Mouse (Mus musculus) urinary bladder, postnatal 10 days (tissue): ENCODE data around the gene Slc46a2.

Experiments
- DNase-seq: peaks from one replicate; pipeline ENCODE4 v3.0.0; 2022; ENCODE audit warnings: low spot score

Gene Slc46a2

DNA sequence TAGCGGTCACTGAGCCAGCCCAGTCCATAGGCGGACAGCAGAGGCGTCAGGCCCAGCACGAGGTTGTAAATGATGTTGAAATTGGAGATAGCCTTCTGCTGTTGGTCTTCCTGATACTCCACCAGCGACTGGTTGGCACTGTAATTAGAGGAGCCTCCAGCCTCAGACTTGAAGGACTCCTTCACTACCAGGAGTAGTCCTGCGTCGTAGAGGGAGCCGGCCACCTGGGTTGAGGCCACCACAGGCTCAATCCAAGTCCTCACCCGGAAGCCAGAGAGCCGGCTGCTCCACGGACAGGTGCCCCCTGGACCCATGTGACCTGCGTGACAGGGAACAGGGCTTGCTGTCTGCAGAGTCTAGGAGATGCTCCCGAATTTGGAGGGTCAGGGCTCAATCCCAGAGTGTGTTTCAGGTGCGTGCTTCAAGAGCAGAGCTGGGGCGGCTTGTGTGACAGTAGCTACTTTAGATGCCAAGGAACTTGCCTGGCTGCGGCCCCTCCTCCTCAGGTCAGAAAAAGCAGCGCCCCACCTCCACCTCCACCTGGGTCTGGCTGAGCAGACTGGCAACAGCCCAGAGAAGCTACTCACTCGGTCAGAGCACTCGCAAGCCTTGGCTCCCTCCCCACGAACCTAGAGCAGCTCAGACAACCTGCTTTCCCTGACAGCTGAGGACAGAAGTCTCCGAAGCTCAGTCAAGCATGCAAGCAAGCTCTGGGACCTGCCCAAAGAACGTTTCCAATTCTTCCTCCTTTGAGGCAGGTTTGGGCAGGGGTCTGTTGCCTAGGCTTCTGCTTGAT, at the start of gene Slc46a2:
Gene Slc46a2, minus strand, starts transcription at position 449 of the 796 bp plus-strand sequence.
- DNase-seq, result no peak

DNA sequence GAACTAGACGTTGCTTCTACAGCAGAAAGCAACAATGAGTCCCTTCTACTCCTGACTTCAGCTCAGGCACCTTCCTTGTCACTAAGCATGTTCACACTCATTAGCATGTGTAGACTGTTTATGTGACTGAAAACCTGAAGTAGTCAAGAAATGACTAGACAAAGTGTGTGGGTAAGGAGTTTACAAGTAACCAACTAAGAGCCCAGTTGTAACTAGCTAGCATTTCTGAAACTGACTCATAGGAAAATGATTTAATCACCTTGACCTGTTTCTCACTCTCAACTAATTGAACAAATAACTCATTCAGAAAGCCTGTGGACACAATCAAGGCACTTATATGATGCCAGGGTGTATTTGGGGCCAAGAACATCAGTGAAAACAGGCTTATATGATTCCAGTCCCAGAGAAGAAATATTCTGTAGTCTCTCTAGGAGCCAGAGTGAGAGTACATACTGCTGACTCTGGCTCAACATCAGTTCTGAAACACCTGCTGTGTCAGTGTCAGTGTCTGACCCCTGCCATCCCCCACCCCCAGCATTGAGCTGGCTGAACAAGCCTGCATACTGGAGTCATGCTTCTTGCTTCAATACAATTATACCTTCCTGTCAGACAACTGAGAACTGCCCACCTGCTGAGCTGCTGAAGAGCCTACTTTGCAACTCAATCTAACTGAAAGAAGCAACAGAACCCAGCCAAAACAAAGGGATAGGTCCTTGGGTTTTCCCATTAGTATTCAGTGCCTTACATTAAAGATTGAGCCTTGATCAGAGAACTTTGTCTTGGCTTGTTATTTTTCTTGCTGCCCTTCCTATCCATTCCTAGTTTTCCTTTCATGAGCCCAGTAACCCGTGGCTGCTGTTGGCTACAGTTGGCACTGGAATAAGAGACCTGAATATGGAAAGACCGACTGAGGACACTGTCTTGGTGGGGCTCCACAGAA, 48.8 kb upstream of the Slc46a2 start, which contains the start of gene Mup6:
Gene Mup6, plus strand, starts transcription at position 890 of the 940 bp plus-strand sequence.
- no peak for DNase-seq

DNA sequence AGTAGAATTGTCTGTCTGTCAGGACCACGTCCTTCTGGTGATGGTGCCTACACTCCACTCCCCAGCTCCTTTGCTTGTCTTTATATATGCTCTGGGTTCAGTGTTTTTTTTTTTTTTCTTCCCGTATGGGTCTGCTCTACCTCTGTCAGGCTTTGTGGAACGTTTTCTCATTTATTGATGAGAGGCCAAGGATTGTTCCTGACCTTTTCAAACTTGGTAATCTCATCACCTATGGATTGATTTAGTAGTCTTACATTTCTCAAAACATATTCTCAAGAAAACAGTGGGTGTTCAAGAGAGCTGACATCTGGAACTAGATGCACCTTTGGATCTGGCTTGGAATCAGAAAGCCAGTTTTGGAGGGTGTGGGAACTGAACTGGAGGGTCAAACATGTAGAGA, 45.8 kb upstream of the Slc46a2 start, which contains the start of gene Mup4:
Gene Mup4, minus strand, starts transcription at position 101 of the 400 bp plus-strand sequence.
- no peak for DNase-seq

DNA sequence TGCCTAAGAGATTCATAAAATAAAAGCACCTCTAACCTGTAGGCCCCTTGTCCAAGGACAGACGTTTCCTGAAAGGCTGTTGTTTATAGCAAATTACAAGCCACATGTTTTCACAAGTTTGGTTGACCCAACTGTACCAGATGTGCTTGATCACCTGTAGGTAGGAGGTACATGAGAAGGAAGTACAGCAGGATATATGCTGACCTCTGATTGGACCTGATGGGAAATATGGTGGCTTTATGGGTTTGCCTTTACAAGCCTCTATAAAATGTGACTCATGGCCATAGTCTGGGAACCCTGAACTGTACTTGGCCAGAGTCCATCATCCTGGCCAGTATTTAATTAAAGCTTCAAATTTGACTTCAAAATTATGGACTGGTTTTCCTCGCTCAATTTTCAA, 22.7 kb upstream of the Slc46a2 start:
- no peak for DNase-seq

DNA sequence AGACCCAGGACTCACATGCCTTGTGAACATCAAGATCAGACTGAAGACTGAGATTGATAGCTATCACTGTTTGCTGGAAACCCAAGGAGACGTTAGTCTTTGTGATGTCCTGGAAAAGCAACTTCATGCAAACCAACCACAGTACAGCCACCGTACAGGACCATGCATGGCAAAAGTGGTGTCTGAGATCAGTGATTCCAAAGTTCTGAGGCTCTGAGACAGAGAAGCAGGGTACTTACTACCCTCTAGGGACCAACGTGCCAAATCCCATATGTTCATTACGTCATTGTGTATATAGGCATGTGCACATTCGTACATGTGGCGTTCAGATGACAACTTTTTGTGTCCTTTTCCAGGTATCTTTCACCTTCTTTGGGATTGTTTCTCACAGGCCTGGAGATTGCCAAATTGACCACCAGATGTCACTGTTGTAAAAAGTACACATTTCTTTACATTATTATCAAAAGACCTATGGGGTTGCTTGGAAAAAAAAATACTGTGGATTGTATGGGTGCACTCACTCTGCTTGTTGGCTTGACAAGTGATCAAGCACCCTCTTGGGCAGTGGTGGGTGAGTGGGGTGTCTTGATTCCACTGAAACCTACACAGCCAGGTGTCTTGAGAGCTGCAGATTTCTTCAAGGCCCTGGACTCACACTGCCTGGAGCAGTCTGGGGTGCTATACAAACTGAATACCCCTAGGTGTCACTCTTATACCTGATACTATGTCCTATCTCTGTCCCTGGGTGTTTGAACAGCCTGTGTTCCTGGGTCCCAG, 17.8 kb upstream of the Slc46a2 start:
- no peak for DNase-seq

DNA sequence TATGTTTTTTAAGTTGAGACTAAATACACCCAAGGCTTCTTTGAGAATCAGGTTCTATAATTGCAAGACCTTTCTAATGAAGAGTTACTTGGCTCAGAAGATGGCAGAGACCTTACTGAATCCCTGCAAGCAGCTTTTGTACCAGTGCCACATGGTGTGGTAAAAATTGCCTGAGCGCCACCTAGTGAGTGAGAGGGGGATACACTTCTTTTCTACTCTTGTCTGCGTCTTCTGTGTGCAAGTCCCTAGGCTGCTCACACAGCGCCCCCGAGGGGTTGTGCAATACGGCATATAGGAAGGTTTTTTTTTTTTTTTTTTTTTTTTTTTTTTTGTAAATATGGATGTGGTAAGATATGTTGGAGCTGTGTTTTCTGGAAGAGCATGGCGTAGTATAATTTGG, 13.5 kb upstream of the Slc46a2 start:
- DNase-seq, result no peak

DNA sequence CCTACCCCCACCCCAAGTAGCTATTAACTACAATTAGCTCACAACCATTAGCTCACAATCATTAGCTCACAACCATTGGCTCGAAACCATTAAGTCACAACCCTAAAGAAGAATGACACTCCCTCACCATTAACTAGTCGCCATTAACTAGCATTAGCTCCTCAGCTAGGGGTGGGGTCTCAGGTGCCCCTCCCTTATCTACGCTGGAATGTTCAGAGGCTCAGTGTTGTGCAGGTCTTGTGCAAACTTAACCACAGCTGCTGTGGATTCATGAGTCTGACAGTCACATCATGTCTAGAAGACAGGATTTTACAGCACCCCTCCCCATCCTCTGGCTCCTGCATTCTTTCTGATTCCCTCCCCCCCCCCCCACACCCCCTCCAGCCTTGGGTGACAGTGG, 12.8 kb upstream of the Slc46a2 start:
- DNase-seq, result no peak

DNA sequence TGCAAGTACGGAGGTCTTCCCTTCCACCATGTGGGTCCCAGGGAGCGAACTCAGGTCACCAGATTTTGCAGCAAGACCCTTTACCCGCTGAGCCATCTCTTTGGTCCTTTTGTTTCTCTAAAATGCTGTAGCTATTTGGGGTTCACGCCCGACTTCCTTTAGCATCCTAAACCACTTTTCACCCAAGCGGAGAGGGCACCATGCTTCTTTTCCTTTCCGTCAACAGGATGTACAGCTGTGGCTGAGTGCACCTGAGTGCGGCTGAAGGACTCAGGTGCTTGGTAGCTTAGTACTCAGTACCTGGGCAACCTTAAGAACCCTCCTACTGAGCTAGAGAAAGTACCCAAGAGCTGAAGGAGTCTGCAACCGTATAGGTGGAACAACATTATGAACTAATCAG, 10.2 kb upstream of the Slc46a2 start:
- DNase-seq, result no peak

DNA sequence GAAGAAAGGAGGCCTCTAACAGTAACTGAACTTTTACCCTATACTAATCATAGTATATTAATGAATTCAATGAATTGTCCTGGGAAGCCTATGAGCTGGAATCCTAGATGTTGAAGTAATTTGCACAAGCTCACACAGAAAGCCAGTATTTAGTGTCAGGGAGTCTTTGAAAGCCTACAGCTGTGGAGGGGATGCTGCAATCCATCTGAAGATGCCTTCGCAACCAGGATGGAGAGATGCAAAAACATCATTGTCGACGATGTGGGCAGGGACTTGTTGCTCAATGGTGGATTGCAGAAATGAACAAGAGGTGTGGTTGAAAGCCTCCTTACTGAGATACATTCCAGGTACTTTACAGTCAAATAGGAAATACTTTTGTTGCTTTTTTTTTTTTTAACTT, 3.1 kb upstream of the Slc46a2 start:
- DNase-seq, result no peak

DNA sequence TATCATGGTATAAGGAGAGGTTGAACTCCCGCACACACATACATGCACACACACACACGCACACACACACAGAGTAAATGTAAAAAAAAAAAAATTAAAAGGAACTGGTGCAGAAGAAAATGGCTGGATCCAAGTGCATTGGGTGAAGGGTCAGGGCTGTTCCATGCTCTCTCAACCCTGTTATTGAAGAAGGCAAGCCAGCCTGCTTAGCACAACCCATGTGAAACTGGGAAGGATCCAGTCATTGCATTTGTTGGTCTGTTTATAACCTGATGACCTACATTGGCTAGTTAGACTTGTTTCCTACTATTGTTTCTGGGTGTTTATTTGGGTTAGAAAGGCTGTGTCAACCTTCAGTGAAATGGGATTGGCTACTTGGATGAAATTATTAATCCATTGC, 6.1 kb downstream of the Slc46a2 start:
- DNase-seq, result no peak

DNA sequence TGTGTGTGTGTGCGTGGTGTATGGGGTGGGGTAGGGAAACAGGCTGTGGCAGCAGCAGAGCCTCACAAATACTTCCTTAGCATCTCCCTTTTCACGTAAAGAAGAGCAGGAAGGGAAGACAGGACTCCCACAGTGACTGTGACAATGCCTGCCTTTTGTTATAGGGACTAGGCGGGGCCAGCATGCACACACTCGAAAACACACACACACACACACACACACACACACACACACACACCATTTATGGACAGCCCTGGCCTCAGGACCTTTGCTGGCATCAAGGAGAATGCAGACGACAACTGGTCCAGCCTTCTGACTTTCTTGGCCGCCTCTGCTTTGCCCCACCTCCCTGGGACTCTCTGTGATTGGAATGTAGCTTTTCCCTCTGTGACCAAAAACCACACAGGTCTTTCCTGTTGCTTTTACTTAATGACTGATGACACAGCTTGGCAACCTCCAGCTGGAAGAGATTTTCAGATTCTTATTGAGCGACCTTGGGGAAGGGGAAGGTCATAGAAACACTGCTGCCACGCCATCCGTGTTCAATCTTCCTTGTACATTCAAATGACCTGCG, 7.1 kb downstream of the Slc46a2 start:
- DNase-seq, result no peak

DNA sequence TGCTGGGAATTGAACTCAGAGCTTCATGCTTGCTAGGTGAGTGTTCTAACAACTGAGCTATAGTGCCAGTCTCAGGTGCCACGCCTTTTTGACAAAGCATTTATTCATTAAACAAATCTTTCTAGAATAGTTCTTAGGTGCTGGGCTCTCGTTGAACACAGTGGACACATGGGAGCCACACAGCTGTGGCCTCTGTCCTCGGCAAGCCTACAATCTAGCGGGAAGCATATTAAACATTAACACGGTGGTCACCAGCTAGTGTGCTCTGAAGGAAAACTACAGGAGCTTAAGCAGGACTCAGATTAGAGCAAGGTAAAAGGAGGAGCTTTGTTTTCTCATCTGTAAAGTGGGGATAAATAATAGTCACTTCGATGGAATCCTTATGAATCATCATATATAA, 7.8 kb downstream of the Slc46a2 start:
- no peak for DNase-seq

DNA sequence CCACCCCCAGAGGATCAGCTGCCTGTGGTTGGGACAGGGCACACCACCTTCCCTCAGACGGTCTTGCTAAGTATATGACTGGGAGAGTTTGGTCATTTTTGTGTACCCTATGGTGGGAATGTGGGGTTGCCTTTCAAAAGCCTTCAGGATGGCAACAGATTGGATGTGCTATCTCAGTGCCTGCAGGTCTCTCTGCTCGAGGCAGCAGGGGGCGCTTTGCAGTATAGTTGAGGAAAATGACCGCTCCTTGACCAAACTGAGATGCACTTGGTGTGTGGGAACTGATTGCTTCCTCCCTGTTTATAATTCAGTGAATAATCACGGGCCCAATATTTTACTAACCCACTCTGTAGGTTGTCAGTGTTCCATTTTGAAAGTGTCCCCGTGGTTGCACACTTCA, 12.3 kb downstream of the Slc46a2 start:
- no peak for DNase-seq

DNA sequence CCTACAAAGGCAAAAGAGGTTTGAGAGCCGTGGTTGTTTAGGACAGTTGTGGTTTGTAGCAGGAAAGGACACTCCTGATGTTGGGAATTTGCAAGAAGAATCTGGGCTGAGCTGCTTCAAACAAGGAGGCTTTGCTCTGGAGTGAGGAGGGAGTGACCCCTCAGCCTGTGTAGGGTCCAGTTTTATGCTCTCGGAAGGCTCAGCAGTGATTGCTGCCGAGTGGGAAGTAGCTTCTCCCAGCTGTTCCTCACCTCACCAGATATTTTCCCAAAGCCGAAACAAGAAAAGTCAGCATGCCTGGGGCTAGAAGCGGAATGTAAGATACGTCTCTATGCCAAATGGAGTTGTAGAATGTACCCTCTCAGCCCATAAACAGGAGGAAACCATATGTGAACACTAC, 13.0 kb downstream of the Slc46a2 start:
- DNase-seq, result no peak

DNA sequence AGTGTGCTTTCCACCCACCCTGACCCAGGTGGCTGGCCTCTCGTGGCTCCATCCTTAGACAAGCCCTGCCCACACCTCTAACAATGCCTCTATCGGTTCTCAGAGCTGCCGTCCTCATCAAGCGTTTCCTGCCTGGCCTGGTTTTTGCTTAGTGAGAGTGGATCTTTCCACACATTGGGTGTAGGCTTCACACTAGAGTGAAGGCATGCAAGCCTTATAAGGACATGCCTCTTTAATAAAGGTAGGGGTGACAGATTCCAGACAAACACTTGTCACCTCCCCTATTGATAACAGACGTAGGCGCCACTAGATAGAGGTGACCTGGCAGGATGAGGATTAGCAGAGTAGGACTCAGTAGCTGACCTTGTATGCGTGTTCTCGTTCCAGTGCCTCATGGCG, 16.3 kb downstream of the Slc46a2 start:
- no peak for DNase-seq

DNA sequence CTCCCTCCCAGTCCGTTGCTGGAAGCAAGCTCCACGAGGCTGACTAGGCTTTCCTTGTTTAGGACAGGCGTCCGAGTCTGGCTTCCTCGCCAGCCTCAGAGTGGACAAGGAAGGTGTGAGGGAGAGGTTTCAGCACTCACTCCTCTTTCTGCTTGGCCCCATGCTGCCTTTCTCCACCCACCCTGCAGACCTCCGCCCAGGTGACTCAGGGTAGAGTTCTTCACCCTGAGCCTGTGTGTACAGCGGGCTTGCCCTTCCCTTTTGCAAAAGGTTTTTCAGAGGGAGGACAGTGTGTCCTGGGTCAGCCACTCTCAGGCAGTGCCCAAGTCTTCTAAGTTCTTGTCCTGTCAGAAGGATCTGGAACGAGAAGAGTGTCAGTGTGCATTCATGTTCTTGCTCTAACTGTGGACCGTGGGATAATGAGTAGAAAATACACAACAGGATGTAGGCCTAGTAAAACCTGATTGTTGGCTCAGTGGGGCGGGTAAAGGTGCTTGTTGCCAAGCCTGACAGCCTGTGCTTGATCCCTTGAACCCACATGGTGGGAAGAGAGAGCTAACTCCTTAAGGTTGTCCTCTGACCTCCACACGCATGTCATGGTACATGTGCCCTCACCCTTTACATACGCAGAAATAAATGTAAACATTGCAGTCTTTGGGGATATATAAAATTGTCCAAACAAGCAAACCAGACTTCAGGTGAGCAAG, 16.9 kb downstream of the Slc46a2 start:
- DNase-seq, result no peak

DNA sequence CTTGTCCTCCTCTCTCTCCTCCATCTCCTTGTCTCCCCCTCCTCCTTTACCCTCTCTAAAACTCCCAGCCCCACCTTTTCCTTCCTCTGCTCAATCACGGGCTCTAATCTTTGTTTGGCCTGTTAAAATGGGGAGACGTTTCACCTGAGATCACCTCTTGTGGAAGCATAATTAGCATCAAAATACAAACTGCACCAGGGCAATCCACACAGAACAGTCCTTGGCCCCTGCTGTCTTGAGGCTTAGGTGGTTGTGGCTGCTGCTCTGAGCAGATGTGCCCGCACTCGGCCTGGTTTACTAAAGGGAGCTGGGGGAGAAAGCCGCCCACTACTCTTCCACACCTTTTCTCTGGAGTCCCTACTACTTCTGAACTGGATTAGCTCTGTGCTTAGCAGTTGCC, 18.9 kb downstream of the Slc46a2 start:
- no peak for DNase-seq

DNA sequence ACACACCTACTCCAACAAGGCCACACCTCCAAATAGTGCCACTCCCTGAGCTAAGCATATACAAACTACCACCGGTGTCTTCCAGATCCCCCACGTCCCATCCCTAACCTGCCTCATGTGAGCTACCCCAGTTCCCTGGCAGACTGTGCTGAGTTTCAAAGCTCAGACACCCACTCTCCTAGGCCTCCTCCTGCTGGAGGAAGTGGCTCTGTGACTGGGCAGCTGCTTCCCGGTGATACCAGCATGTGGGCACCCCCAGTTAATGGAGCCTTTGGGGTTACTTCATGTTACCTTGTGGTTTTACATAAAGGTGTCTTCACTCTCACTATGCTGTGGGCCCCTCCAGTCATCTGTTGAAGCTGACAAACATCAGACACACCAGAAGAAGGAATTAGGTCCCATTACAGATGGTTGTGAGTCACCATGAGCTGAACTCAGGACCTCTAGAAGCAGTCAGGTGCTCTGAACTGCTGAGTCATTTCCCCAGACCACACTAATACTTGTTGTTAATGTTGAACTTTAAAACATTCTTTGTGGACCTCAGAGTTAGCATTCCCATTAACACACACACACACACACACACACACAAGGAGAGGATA, 19.8 kb downstream of the Slc46a2 start:
- no peak for DNase-seq

DNA sequence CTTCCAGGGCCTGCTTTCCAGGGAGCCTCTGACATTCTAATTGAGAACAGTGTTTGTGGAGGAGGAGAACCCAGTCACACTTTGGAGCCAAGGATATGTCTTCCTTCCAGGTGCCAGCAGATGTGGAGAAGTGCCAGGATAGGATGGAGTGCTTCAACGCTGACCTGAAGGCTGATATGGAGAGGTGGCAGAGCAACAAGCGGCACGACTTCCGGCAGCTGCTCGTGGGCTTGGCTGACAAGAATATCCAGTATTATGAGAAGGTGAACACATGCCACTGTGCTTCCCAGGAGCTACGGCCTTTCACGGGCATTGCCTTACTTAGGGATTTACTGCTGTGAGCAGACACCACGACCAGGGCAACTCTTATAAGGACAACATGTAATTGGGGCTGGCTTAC, 20.4 kb downstream of the Slc46a2 start:
- no peak for DNase-seq

DNA sequence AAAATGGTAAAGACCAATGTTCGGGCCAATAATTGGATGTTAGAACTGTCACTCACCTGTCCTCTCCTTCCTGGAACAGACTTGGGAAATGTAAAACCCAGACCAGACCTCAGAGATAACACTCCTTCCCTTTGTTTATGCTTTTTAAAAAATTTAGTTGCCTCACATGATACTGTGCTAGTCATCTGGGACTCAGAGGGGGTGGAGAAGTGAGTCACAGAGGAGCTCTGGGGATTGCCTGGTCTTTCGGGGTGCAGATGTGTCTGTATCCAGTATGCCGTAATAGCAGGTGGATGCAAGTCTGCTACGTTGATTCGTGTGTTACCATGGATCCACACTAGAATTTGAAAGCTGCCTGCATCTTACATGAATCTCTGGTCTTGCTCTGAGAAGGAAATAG, 22.1 kb downstream of the Slc46a2 start:
- DNase-seq, result no peak
